Mouse (Mus musculus): ENCODE data around the gene Mmachc.

DNA sequence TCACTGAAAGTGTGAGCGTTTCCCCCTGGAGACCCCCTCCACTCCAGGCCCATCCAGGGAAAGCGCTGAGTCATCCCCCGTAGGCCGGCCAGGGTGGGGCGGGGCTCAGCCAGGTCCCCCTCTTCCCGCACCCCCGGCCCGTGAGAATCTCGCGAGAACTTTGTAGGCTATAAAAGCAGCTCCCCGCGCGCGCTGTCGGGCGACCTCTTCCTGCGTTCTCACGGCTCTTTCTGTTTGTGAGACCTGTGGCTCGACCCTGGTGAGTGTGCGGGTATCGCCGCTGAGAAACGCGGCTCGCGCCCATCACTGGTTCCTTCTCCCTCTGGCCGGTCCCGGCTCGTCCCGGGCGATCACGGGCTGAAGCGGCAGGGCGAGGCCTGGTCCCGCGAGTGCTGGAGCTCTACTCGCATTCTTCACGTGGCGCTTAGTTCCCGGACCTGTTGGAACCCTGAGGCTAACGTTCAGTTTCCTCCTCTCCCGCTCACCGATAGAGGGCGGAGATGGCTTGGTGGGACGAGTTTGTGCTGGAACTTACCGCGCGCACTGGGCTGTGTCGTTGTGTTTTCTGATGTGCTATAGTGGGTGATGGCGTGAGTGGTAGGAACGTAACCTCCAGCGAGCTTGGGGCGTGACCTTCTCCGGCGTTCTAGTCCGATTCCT is 22.7 kb downstream of the Mmachc start, which contains the start of gene Prdx1:
- TF ChIP-seq CTCF (IDR thresholded peaks at IDR 0.05; ENCODE audit: extremely low read depth, insufficient read depth, low read length), result peak; percentile 72
- TF ChIP-seq POLR2A (IDR thresholded peaks at IDR 0.05; ENCODE audit: extremely low read depth, insufficient read depth, low read length), result peak; percentile 94

Data from cortical plate, adult 2 months (tissue).